Mouse (Mus musculus) erythroblast, embryonic 14.5 days (primary cell): ENCODE results near the gene Fgf3. TPM values are rescaled to one million over a fixed set of nuclear protein-coding genes. Genes with fewer than 3 reads are reported as not detected.
"Not testable (repeated sequence)": the region's sequence is repeated elsewhere in the genome, so short reads cannot be mapped to it uniquely, and the experiment has no call there.

Experiments
- H3K27me3 ChIP-seq: 2 replicates; pipeline ENCODE4 v1.6.1; 2012; ENCODE audit warnings: inconsistent platforms; ENCODE audit not compliant: control insufficient read depth
- H3K36me3 ChIP-seq: 2 replicates; pipeline ENCODE4 v1.6.1; 2012; ENCODE audit warnings: mild to moderate bottlenecking, inconsistent platforms; ENCODE audit not compliant: control insufficient read depth
- H3K4me1 ChIP-seq: 2 replicates; pipeline ENCODE4 v1.6.1; 2012; ENCODE audit warnings: inconsistent platforms; ENCODE audit not compliant: control insufficient read depth
- H3K4me3 ChIP-seq: replicated peaks from 2 replicates; pipeline ENCODE3; 2012; ENCODE audit warnings: moderate library complexity, mild to moderate bottlenecking, inconsistent platforms
- H3K9me3 ChIP-seq: 2 replicates; pipeline ENCODE4 v1.6.1; 2012; ENCODE audit warnings: low read length, inconsistent platforms, mixed read lengths; ENCODE audit not compliant: control insufficient read depth
- GATA1 ChIP-seq: IDR thresholded peaks from 2 replicates; pipeline ENCODE4 v1.6.1; 2012; ENCODE audit warnings: low read length, inconsistent platforms, mixed read lengths
- TAL1 ChIP-seq: IDR thresholded peaks from 3 replicates; pipeline ENCODE4 v1.6.1; 2012; ENCODE audit warnings: low read length, inconsistent platforms, mixed read lengths
- polyA plus RNA-seq: library from polyadenylated mRNA; stranded (reverse); fragments of >175 nt; gene quantifications from 2 replicates; pipeline ENCODE4 v1.2.3, GENCODE M21; 2012

The Fgf3 gene
- polyA plus RNA-seq, 1 experiment = 0.02 TPM

DNA sequence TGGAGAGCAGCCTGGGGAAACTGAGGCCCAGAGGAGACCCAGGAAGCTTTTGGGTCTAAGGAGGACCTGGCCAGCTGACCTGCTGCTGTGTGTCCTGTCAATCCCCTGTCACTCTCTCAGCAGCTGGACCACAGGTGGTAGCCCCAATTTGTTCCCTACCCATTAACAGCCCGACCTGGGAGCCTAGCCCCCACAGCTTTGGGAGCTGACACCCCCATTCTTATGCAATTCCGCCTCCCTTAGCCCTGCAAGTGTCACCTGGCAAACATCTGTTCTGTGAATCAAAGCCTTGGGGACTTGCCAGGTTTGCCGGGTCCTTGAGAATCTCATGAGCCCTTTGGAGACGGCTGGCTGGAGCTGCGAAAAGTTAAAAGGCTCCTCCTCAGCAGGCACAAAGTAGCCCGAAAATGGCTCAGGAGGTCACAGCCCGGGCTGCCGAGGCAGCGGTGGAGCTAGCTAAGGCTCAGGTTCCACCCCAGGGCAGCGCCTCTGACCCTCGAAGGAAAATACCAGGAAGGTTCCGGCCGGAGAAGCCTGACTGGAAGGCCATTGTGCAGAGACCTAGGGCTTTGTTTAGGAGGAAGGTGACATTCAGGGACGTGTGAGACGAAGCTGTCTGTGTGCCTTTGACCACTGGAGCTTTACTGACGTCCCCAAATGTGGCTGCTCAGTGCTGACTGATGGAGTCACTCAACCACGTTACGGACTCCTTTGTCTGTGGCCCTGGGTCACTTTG, 50.8 kb downstream of the Fgf3 start:
- Histone ChIP-seq H3K9me3 (no peaks in the 10 kb centered on the region), H3K4me1 (no peaks in the 10 kb centered on the region), H3K27me3 (peaks cover 38% of the 10 kb centered on the region), H3K4me3 (no peak overlapping the region), H3K36me3 (no peaks in the 10 kb centered on the region)
- no peak for TF ChIP-seq TAL1
- no peak for TF ChIP-seq GATA1

- peaks cover 51% of the 10 kb centered on the region for H3K27me3 ChIP-seq
- not testable (repeated sequence) for H3K4me3 ChIP-seq, H3K36me3 ChIP-seq, H3K9me3 ChIP-seq
- H3K4me1 ChIP-seq = peaks cover 11% of the 10 kb centered on the region
These were observed 52.8 kb downstream of the Fgf3 start for GRCm38 (mm10) chr7:144890661-144891060.

DNA sequence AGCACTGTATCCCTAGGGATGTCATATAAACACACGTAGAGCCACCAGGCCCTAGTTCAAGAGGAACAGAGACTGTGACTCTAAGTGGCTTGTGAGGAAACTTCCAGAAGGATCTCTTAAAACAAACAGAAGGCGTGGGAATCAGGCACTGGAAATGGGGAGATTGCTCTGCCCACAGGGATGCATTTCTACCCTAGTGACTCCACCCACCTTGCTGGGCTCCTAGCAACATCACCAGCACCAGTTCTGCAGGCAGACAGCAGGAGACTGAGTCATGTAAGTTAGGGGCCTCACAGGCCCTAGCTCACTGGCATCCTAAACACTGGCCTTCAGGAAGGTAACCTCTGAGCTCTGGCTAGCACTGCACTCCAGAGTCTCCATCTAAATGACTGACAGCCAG, 54.0 kb downstream of the Fgf3 start:
- peaks cover 22% of the 10 kb centered on the region for H3K4me1 ChIP-seq
- H3K27me3 ChIP-seq = peaks cover 63% of the 10 kb centered on the region
- H3K4me3 ChIP-seq = no peak overlapping the region
- no peaks in the 10 kb centered on the region for H3K36me3 ChIP-seq
- peaks cover 5% of the 10 kb centered on the region; the same call in 1 of the 2 replicates for H3K9me3 ChIP-seq
- TF ChIP-seq TAL1 = no peak
- no peak for TF ChIP-seq GATA1

GRCm38 (mm10) chr7:144892322-144892721, 54.4 kb downstream of the Fgf3 start:
- Histone ChIP-seq H3K4me3 (no peak overlapping the region), H3K36me3 (no peaks in the 10 kb centered on the region), H3K27me3 (peaks cover 63% of the 10 kb centered on the region), H3K4me1 (peaks cover 24% of the 10 kb centered on the region), H3K9me3 (peaks cover 8% of the 10 kb centered on the region; the same call in 1 of the 2 replicates)
- no peak for TF ChIP-seq TAL1
- TF ChIP-seq GATA1 = no peak

Other genes starting within 250 kb of the Fgf3 start
- gene Ano1, start 86.1 kb upstream of the Fgf3 start, polyA plus RNA-seq = 0.08 and 0.10 TPM in 2 replicates
- gene Fgf4, start 9.3 kb downstream of the Fgf3 start, polyA plus RNA-seq = not detected in 2 replicates
- not detected in 2 replicates for gene Fgf15, start 58.4 kb downstream of the Fgf3 start, polyA plus RNA-seq
- gene LTO1, start 77.0 kb downstream of the Fgf3 start, polyA plus RNA-seq = 1.7 and 2.6 TPM in 2 replicates
- gene Ccnd1, start 101.8 kb downstream of the Fgf3 start, polyA plus RNA-seq = 0.08 TPM in 2 replicates